Mouse (Mus musculus) natural killer cell, adult 2 months (primary cell): Measurements from ENCODE around the gene Ovca2.

Experiments used
- DNase-seq, 2 experiments: peaks; one replicate each; pipeline ENCODE4 v3.0.0; 2022; ENCODE audit warnings: low spot score in 2 of 2

Ovca2 gene

GRCm38 (mm10) chr11:75126384-75126783 is 52.3 kb downstream of the Ovca2 start:
- no peak for DNase-seq
